Mouse (Mus musculus) cerebellum, adult 2 months (tissue): ENCODE results near the gene Ccr4. TPM values are rescaled to one million over a fixed set of nuclear protein-coding genes. Genes with fewer than 3 reads are reported as not detected.

Experiments
- DNase-seq, 2 experiments: peaks; one replicate each; pipeline ENCODE4 v3.0.0; 2021
- H3K27ac ChIP-seq: fragments of 200-500 bp; 2 replicates; pipeline ENCODE4 v1.5.1; 2012; ENCODE audit warnings: low read length, control low read depth, inconsistent platforms; ENCODE audit not compliant: insufficient read depth
- H3K27me3 ChIP-seq: fragments of 200-500 bp; 2 replicates; pipeline ENCODE4 v1.6.1; 2012; ENCODE audit warnings: inconsistent platforms, mild to moderate bottlenecking, low read length, moderate library complexity; ENCODE audit not compliant: control insufficient read depth, insufficient read depth
- H3K4me1 ChIP-seq: fragments of 200-500 bp; 2 replicates; pipeline ENCODE4 v1.6.1; 2011; ENCODE audit warnings: low read length; ENCODE audit not compliant: control insufficient read depth, insufficient read depth
- H3K4me3 ChIP-seq: fragments of 200-500 bp; replicated peaks from 2 replicates; pipeline ENCODE3; 2011; ENCODE audit warnings: mild to moderate bottlenecking, low read depth, low read length, control low read depth; ENCODE audit not compliant: insufficient read depth
- CTCF ChIP-seq: fragments of 200-500 bp; IDR thresholded peaks from 2 replicates; pipeline ENCODE4 v1.5.1; 2011; ENCODE audit warnings: low read depth, mild to moderate bottlenecking, control low read depth, low read length, moderate library complexity, borderline replicate concordance; ENCODE audit not compliant: insufficient read depth
- POLR2A ChIP-seq: fragments of 200-500 bp; IDR thresholded peaks from 2 replicates; pipeline ENCODE4 v1.6.1; 2011; ENCODE audit warnings: low read length, control low read depth, borderline replicate concordance; ENCODE audit not compliant: insufficient read depth
- WGBS: fragments of 180-500 bp; shearing (Covaris S2); methylation state at CpG from one replicate; pipeline ENCODE4 v1.1.7; 2018; 5-methylcytosine and 5-hydroxymethylcytosine counted together
- polyA plus RNA-seq: library from polyadenylated mRNA; depleted of rRNA; stranded (reverse); fragments of >200 nt; gene quantifications from 2 replicates; pipeline ENCODE4 v1.2.3, GENCODE M21; 2012; rRNA removed

The Ccr4 gene
- polyA plus RNA-seq, result not detected in 2 replicates

DNA sequence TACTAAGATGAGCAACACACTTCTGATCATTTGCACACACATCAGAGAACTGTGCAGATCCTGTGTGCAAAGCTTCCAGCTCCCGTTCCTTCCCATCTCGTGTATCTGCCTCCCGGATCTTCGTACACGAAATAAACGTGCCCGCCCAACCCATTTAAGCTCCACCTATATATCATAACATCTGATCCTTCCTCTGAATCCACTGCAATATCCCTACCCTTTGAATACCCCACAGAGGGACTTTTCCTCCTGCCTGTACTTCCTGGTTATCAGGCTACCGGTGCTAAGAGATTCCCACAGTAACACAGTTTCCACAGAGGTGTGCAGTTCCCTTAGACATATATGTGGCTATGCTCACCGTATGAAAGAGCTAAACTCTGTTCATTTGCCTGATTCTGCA lies at the start of gene Ccr4:
Ccr4 (minus strand) TSS at position 101 of the 400 bp plus-strand sequence.
- Histone ChIP-seq H3K4me1 (no peaks in the 10 kb centered on the region), H3K27ac (no peak within 1 kb of the TSS), H3K27me3 (no peaks in the 10 kb centered on the region; the same call in 1 of the 2 replicates), H3K4me3 (no peak within 1 kb of the TSS)
- WGBS, result 87% methylated on average over 9 of the region's 9 CpGs
- TF ChIP-seq CTCF (no peak), POLR2A (no peak)
- DNase-seq, result no peak

DNA sequence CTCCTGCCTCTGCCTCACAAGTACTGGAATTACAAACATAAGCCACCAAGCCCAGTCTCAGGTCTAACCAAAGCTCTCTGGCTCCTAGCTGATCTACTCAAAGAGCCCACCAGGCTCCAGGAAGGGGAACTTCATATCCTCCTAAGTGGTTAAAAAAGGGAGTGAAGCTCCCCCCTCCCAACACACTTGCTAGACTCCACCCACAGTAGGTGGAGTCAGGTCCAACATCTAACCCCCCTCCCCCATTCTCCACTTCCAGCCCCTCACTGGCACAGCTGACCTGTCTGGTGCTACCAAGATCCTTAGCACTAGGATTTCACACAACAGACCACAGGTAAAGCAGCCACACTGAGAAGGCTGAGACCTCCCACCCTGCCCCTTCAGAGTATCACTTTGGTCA lies 49.1 kb upstream of the Ccr4 start:
- H3K27me3 ChIP-seq, result no peaks in the 10 kb centered on the region; the same call in 1 of the 2 replicates
- no peaks in the 10 kb centered on the region for H3K4me1 ChIP-seq
- DNase-seq, result no peak
- no peak overlapping the region for H3K4me3 ChIP-seq
- no peak overlapping the region for H3K27ac ChIP-seq
- TF ChIP-seq POLR2A (no peak), CTCF (no peak)

- TF ChIP-seq POLR2A (no peak), CTCF (no peak)
- 46% methylated on average over 6 of the region's 6 CpGs for WGBS
- H3K4me1 ChIP-seq, result no peaks in the 10 kb centered on the region
- H3K4me3 ChIP-seq, result no peak overlapping the region
- H3K27ac ChIP-seq, result no peak overlapping the region
- DNase-seq, result no peak
- H3K27me3 ChIP-seq, result no peaks in the 10 kb centered on the region; the same call in 1 of the 2 replicates
Measured at GRCm38 (mm10) chr9:114550033-114550432, 45.3 kb upstream of the Ccr4 start.

DNA sequence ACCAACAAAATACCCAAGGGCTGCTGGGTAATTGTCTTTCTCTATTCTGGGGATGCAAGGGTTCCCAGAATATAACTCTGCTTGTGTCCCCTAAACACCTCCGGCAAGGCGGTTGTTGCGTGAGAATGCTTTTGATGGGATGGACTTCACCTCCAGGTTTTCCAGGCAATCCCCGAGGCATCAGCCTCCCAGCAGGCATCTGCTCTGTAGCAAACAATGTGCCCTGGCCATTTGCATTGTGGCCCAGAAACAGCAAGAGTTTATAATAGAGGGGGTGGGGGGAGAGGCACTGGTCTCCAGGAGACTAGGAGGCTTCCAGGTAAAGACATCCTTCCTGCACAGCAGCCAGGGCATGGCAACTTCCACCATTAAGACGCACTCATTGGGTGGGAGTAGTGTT lies 44.4 kb upstream of the Ccr4 start:
- Histone ChIP-seq H3K4me3 (no peak overlapping the region), H3K4me1 (0 out of 2 replicates have a peak, but pooled peaks cover 5% of the 10 kb centered on the region), H3K27me3 (no peaks in the 10 kb centered on the region; the same call in 1 of the 2 replicates), H3K27ac (no peak overlapping the region)
- no peak for DNase-seq
- 48% methylated on average over 5 of the region's 5 CpGs for WGBS
- TF ChIP-seq CTCF, result no peak
- no peak for TF ChIP-seq POLR2A

- Histone ChIP-seq H3K4me1 (0 out of 2 replicates have a peak, but pooled peaks cover 7% of the 10 kb centered on the region), H3K4me3 (no peak overlapping the region), H3K27me3 (no peaks in the 10 kb centered on the region; the same call in 1 of the 2 replicates), H3K27ac (no peak overlapping the region)
- 60% methylated on average over 4 of the region's 4 CpGs for WGBS
- DNase-seq, result no peak
- no peak for TF ChIP-seq CTCF
- TF ChIP-seq POLR2A, result no peak
Measured at GRCm38 (mm10) chr9:114548496-114548895, 43.8 kb upstream of the Ccr4 start.

- Histone ChIP-seq H3K27me3 (no peaks in the 10 kb centered on the region; the same call in 1 of the 2 replicates), H3K27ac (no peak overlapping the region), H3K4me1 (0 out of 2 replicates have a peak, but pooled peaks cover 7% of the 10 kb centered on the region), H3K4me3 (no peak overlapping the region)
- no peak for DNase-seq
- TF ChIP-seq CTCF, result no peak
- no peak for TF ChIP-seq POLR2A
- WGBS, result 68% methylated on average over 6 of the region's 6 CpGs
Measured at GRCm38 (mm10) chr9:114547643-114548077, 42.9 kb upstream of the Ccr4 start.

DNA sequence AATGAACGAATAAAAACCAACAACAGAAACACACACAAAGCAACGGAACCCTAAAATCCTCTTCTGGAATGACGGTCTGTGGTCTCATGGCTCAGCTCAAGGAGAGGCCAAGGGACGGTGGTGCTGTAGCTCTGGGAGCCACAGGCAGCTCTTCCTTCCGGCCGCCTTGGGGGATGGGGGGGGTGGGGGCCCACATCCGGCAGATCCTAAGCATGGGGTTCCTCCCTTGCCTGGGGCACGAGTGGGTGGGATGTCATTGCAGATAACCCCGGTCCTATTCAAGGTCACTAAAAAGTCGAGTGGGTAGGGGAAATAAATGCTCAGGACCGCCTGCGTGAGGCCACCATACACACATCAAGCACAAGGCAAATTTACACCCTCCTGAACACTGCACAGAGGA lies 42.0 kb upstream of the Ccr4 start:
- DNase-seq, result no peak
- H3K4me1 ChIP-seq, result 0 out of 2 replicates have a peak, but pooled peaks cover 7% of the 10 kb centered on the region
- no peak overlapping the region for H3K4me3 ChIP-seq
- H3K27ac ChIP-seq, result no peak overlapping the region
- no peaks in the 10 kb centered on the region; the same call in 1 of the 2 replicates for H3K27me3 ChIP-seq
- WGBS, result 79% methylated on average over 12 of the region's 12 CpGs
- TF ChIP-seq POLR2A (no peak), CTCF (no peak)

DNA sequence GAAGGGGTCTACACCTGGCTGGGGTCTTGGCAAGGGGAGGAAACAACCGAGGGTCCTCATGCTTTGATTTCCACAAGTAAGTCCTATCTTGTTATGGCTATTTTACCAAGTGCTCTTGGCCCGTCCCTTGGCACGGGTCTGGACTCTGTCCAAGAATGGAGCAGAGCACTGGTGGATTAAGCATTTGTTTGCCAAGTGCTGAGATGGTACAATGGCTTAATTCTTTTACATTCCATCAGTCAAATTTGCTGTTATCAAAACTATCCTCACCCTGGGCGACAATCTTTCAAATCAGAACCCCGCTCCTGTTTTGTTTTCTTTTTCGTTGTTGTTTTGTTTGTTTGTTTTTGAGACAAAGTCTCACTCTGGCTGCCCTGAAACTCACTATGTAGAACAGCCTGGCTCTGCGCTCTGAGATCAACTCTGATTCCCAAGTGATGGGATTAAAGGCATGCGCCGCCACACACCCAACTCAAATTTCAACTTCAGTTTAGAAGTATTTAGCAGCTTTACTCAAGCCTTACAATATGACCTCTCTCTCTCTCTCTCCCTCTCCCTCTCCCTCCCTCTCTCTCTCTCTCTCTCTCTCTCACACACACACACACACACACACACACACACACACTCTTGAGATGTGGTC lies 40.2 kb upstream of the Ccr4 start:
- Histone ChIP-seq H3K27me3 (no peaks in the 10 kb centered on the region; the same call in 1 of the 2 replicates), H3K4me1 (0 out of 2 replicates have a peak, but pooled peaks cover 7% of the 10 kb centered on the region), H3K4me3 (no peak overlapping the region), H3K27ac (no peak overlapping the region)
- TF ChIP-seq CTCF, result no peak
- no peak for TF ChIP-seq POLR2A
- DNase-seq, result peak in 1 of 2 experiments; percentile 7
- WGBS, result 21% methylated on average over 9 of the region's 9 CpGs
